Mouse (Mus musculus) MEL (cell line): ENCODE measurements around the gene Trmu. TPM values are rescaled to one million over a fixed set of nuclear protein-coding genes. Genes with fewer than 3 reads are reported as not detected.
"Not testable (repeated sequence)": the region's sequence is repeated elsewhere in the genome, so short reads cannot be mapped to it uniquely, and the experiment has no call there.

ENCODE experiments used
- DNase-seq: peaks from one replicate; pipeline ENCODE4 v3.0.0; 2011; ENCODE audit warnings: low read depth, low spot score
- H3K27ac ChIP-seq: 2 replicates; pipeline ENCODE4 v1.5.1; 2012; ENCODE audit warnings: low read depth, mild to moderate bottlenecking, control low read depth, low read length, moderate library complexity; ENCODE audit not compliant: control insufficient read depth
- H3K27me3 ChIP-seq, 2 experiments: fragments of 150-350 bp in 1 of 2; sonication (generic) in 1 of 2; 2 replicates each; pipeline ENCODE4 v1.6.1; 2012; ENCODE audit warnings: low read length in 2 of 2, mild to moderate bottlenecking in 2 of 2, improper control_type of control experiment in 1 of 2, moderate library complexity in 1 of 2; ENCODE audit not compliant: insufficient read depth in 2 of 2, control insufficient read depth in 1 of 2
- H3K36me3 ChIP-seq, 2 experiments: 2 replicates each; pipeline ENCODE4 v1.6.1; 2012 to 2014; ENCODE audit warnings: low read length in 2 of 2, improper control_type of control experiment in 1 of 2, inconsistent platforms in 1 of 2, mild to moderate bottlenecking in 1 of 2; ENCODE audit not compliant: insufficient read depth in 2 of 2, control insufficient read depth in 1 of 2
- H3K4me1 ChIP-seq, 2 experiments: fragments of 150-350 bp in 1 of 2; sonication (generic) in 1 of 2; 2 replicates each; pipeline ENCODE4 v1.6.1; 2012; ENCODE audit warnings: low read length in 2 of 2, improper control_type of control experiment in 1 of 2, mild to moderate bottlenecking in 1 of 2; ENCODE audit not compliant: insufficient read depth in 2 of 2, control insufficient read depth in 1 of 2
- H3K4me3 ChIP-seq, 2 experiments: fragments of 150-350 bp in 1 of 2; sonication (generic) in 1 of 2; 2 replicates each; pipeline ENCODE4 v1.5.1; 2012; ENCODE audit warnings: low read depth in 2 of 2, low read length in 2 of 2, mild to moderate bottlenecking in 2 of 2, moderate library complexity in 2 of 2, control low read depth in 1 of 2, improper control_type of control experiment in 1 of 2; ENCODE audit not compliant: control insufficient read depth in 1 of 2, insufficient read depth in 1 of 2
- H3K79me2 ChIP-seq: 2 replicates; pipeline ENCODE4 v1.6.1; 2012; ENCODE audit warnings: mild to moderate bottlenecking, low read length, moderate library complexity; ENCODE audit not compliant: control insufficient read depth, poor library complexity, insufficient read depth
- H3K9ac ChIP-seq: 2 replicates; pipeline ENCODE4 v1.6.1; 2012; ENCODE audit warnings: low read depth, mild to moderate bottlenecking, control low read depth, low read length, moderate library complexity; ENCODE audit not compliant: control insufficient read depth, poor library complexity, severe bottlenecking
- H3K9me3 ChIP-seq: fragments of 150-350 bp; sonication (generic); replicated peaks from 2 replicates; pipeline ENCODE4 v1.6.1; 2012; ENCODE audit warnings: mild to moderate bottlenecking, low read length, improper control_type of control experiment, moderate library complexity; ENCODE audit not compliant: insufficient read depth
- BHLHE40 ChIP-seq: IDR thresholded peaks from 2 replicates; pipeline ENCODE4 v1.6.1; 2012; ENCODE audit warnings: low read depth, mild to moderate bottlenecking, inconsistent platforms, low read length, improper control_type of control experiment, borderline replicate concordance
- CHD2 ChIP-seq: IDR thresholded peaks from 2 replicates; pipeline ENCODE4 v1.6.1; 2011; ENCODE audit warnings: low read length, improper control_type of control experiment
- EP300 ChIP-seq, 2 experiments: IDR thresholded peaks; 2 replicates each; pipeline ENCODE4 v1.6.1; 2011; ENCODE audit warnings: improper control_type of control experiment in 2 of 2, low read length in 2 of 2, low read depth in 1 of 2, mild to moderate bottlenecking in 1 of 2
- ETS1 ChIP-seq: IDR thresholded peaks from 2 replicates; pipeline ENCODE4 v1.6.1; 2012; ENCODE audit warnings: low read depth, mild to moderate bottlenecking, inconsistent platforms, low read length, improper control_type of control experiment, moderate library complexity
- GABPA ChIP-seq: IDR thresholded peaks from 2 replicates; pipeline ENCODE4 v1.6.1; 2012; ENCODE audit warnings: low read depth, mild to moderate bottlenecking, inconsistent platforms, low read length, improper control_type of control experiment, moderate library complexity
- JUND ChIP-seq: IDR thresholded peaks from 2 replicates; pipeline ENCODE4 v1.6.1; 2011; ENCODE audit warnings: low read depth, mild to moderate bottlenecking, improper control_type of control experiment, low read length
- KAT2A ChIP-seq: conservative IDR thresholded peaks from 2 replicates; pipeline ENCODE4 v1.6.1; 2012; ENCODE audit warnings: low read depth, low read length, improper control_type of control experiment, inconsistent platforms
- MAFK ChIP-seq: IDR thresholded peaks from 2 replicates; pipeline ENCODE4 v1.6.1; 2011; ENCODE audit warnings: low read depth, mild to moderate bottlenecking, low read length, improper control_type of control experiment, borderline replicate concordance
- MAZ ChIP-seq: IDR thresholded peaks from 2 replicates; pipeline ENCODE4 v1.6.1; 2012; ENCODE audit warnings: low read depth, mild to moderate bottlenecking, inconsistent platforms, low read length, improper control_type of control experiment
- MYB ChIP-seq: IDR thresholded peaks from 2 replicates; pipeline ENCODE4 v1.6.1; 2011; ENCODE audit warnings: mild to moderate bottlenecking, low read depth, low read length, improper control_type of control experiment
- MYC ChIP-seq: IDR thresholded peaks from 2 replicates; pipeline ENCODE4 v1.6.1; 2011; ENCODE audit warnings: low read depth, mild to moderate bottlenecking, low read length, improper control_type of control experiment, moderate library complexity
- POLR2A ChIP-seq, 2 experiments: IDR thresholded peaks; 2 replicates each; pipeline ENCODE4 v1.6.1; 2011 to 2012; ENCODE audit warnings: low read length in 2 of 2, mild to moderate bottlenecking in 2 of 2, control low read depth in 1 of 2, improper control_type of control experiment in 1 of 2, low read depth in 1 of 2, moderate library complexity in 1 of 2; ENCODE audit not compliant: control insufficient read depth in 1 of 2, insufficient read depth in 1 of 2, poor library complexity in 1 of 2
- RCOR1 ChIP-seq: IDR thresholded peaks from 2 replicates; pipeline ENCODE4 v1.6.1; 2012; ENCODE audit warnings: low read depth, mild to moderate bottlenecking, inconsistent platforms, low read length, improper control_type of control experiment
- SIN3A ChIP-seq: IDR thresholded peaks from 2 replicates; pipeline ENCODE4 v1.6.1; 2012; ENCODE audit warnings: low read length, improper control_type of control experiment, inconsistent platforms
- TCF12 ChIP-seq: IDR thresholded peaks from 2 replicates; pipeline ENCODE4 v1.6.1; 2014; ENCODE audit warnings: low read depth, mild to moderate bottlenecking, inconsistent platforms, low read length, improper control_type of control experiment, moderate library complexity
- USF1 ChIP-seq: IDR thresholded peaks from 2 replicates; pipeline ENCODE4 v1.6.1; 2014; ENCODE audit warnings: low read depth, mild to moderate bottlenecking, inconsistent platforms, low read length, improper control_type of control experiment, moderate library complexity
- USF2 ChIP-seq, 2 experiments: IDR thresholded peaks; 2 replicates each; pipeline ENCODE4 v1.6.1; 2011 to 2012; ENCODE audit warnings: improper control_type of control experiment in 2 of 2, low read length in 2 of 2, borderline replicate concordance in 1 of 2, inconsistent platforms in 1 of 2, low read depth in 1 of 2, mild to moderate bottlenecking in 1 of 2; ENCODE audit not compliant: insufficient read depth in 1 of 2
- ZC3H11A ChIP-seq: IDR thresholded peaks from 2 replicates; pipeline ENCODE4 v1.6.1; 2012; ENCODE audit warnings: low read depth, mild to moderate bottlenecking, inconsistent platforms, low read length, improper control_type of control experiment
- ZKSCAN1 ChIP-seq: IDR thresholded peaks from 2 replicates; pipeline ENCODE4 v1.6.1; 2012; ENCODE audit warnings: low read depth, mild to moderate bottlenecking, inconsistent platforms, low read length, improper control_type of control experiment, moderate library complexity
- ZMIZ1 ChIP-seq: IDR thresholded peaks from 2 replicates; pipeline ENCODE4 v1.6.1; 2012; ENCODE audit warnings: low read depth, mild to moderate bottlenecking, inconsistent platforms, low read length, improper control_type of control experiment, moderate library complexity
- polyA plus RNA-seq, 2 experiments: library from polyadenylated mRNA; stranded (reverse) in 1 of 2; unstranded in 1 of 2; fragments of >175 nt in 1 of 2; fragments of >200 nt in 1 of 2; gene quantifications; 2 replicates each; pipeline versions ENCODE4 v1.2.1 to v1.2.4; 2012; ENCODE audit warnings: low replicate concordance in 2 of 2, low read depth in 1 of 2; ENCODE audit not compliant: insufficient read length in 2 of 2, insufficient read depth in 1 of 2, missing spikeins in 1 of 2
- total RNA-seq: library from RNA; depleted of rRNA; stranded (reverse); fragments of 300-350 nt; gene quantifications from 2 replicates; pipeline ENCODE4 v1.2.3, GENCODE M21; 2012

Trmu gene
- total and polyA plus RNA-seq, 3 experiments: 21.9 to 22.2 TPM; not detected in 1

DNA sequence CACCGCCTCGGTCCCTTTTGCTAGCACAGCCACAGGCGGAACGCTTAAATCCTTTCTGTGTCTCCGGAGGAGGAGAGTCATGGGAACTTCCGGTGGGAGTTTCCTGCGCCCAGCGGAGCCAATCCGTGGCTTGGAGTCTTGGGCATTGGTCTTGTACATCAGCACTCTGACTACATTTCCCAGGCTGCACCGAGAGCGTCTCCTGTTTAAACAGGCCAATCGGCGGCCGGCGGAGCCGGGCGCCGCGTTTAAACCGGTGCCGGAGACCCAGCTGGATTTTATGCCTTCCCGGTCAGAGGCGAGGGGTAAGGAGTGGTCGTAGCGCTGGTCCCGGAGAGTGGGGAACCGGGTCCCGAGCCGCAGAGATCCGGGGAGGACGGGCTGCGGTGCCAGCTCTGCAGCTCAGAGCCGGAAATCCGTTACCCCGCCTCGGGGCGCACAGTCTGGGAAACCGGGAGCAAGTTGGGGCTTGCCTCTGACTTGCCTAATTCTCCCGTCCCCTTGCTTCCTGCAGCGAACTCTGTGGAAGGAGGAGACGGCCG is 19.6 kb upstream of the Trmu start, which contains the start of gene Gtse1 (continued):
- no peak for TF ChIP-seq EP300 (IDR thresholded peaks at IDR 0.05; ENCODE audit: low read depth in 1 of 2, low read length in 2 of 2)
- peak; percentile 82 for TF ChIP-seq MYC
- TF ChIP-seq RCOR1: no peak
- no peak for TF ChIP-seq MAFK
- no peak for TF ChIP-seq ZC3H11A
- no peak for TF ChIP-seq GABPA
- peak; percentile 93 for TF ChIP-seq KAT2A
- no peak for TF ChIP-seq USF2 (IDR thresholded peaks at IDR 0.05; ENCODE audit: borderline replicate concordance in 1 of 2, insufficient read depth in 1 of 2, low read depth in 1 of 2, low read length in 2 of 2)
- peak; percentile 72 for TF ChIP-seq CHD2
- peak; percentile 40; the same call in 1 of the 2 replicates for TF ChIP-seq USF1
- TF ChIP-seq BHLHE40: no peak
- TF ChIP-seq POLR2A (IDR thresholded peaks at IDR 0.05; ENCODE audit: control insufficient read depth in 1 of 2, insufficient read depth in 1 of 2, low read depth in 1 of 2, low read length in 2 of 2, poor library complexity in 1 of 2): peak; percentile 66 to 84
- 0 out of 2 replicates have a peak, but pooled peaks have one; percentile 55 for TF ChIP-seq MAZ
- TF ChIP-seq SIN3A: peak; percentile 98
- TF ChIP-seq TCF12: peak; percentile 64; the same call in 1 of the 2 replicates
- TF ChIP-seq MYB: no peak; the same call in 1 of the 2 replicates
- TF ChIP-seq ZKSCAN1: no peak
- peak; percentile 71 for TF ChIP-seq ZMIZ1
- TF ChIP-seq JUND: no peak
- 0 out of 2 replicates have a peak, but pooled peaks have one; percentile 15 for TF ChIP-seq ETS1

DNA sequence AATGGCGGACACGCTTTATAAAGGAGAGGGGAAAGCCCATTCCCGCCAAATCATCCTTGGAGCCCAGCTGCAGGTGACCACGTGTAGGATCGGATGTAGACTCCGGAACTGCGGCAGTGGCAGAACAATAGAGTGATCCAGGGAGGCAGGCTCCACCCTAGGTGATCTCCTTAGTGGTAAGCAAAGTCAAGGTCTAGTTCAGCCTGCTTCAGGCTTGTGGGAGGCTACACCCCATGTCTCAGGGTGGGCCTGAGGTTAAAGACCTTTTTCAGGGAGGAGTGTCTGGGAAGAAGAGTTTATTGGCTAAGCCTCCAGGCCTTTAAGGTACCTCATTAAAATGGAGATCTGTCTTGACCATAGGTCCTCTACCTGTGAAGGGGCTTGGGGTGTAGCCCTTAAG is 13.2 kb upstream of the Trmu start:
- not testable (repeated sequence) for H3K27me3 ChIP-seq, H3K4me1 ChIP-seq, H3K9ac ChIP-seq, H3K27ac ChIP-seq, H3K79me2 ChIP-seq, H3K9me3 ChIP-seq, H3K4me3 ChIP-seq, DNase-seq
- H3K36me3 ChIP-seq: peaks cover 0 to 10% of the 10 kb centered on the region in 2 experiments; a peak in 2 of 4 replicates
